Mouse (Mus musculus) megakaryocyte, embryonic 14.5 days (primary cell): Measurements from ENCODE around the gene Rps2. TPM values are rescaled to one million over a fixed set of nuclear protein-coding genes. Genes with fewer than 3 reads are reported as not detected.
A peak's percentile ranks its signal among the peaks of the same experiment; 100 is the strongest.

Source experiments
- H3K27me3 ChIP-seq: replicated peaks from 2 replicates; pipeline ENCODE3; 2012; ENCODE audit warnings: inconsistent platforms
- H3K36me3 ChIP-seq: replicated peaks from 2 replicates; pipeline ENCODE3; 2012; ENCODE audit warnings: low read length, inconsistent platforms, mixed read lengths
- H3K4me1 ChIP-seq: 2 replicates; pipeline ENCODE4 v1.6.1; 2012; ENCODE audit warnings: inconsistent platforms
- H3K4me3 ChIP-seq: replicated peaks from 2 replicates; pipeline ENCODE3; 2012; ENCODE audit warnings: moderate library complexity, mild to moderate bottlenecking, inconsistent platforms
- H3K9me3 ChIP-seq: 2 replicates; pipeline ENCODE4 v1.6.1; 2012; ENCODE audit warnings: inconsistent platforms
- FLI1 ChIP-seq: IDR thresholded peaks from 2 replicates; pipeline ENCODE4 v1.6.1; 2012; ENCODE audit warnings: low read length, inconsistent platforms, mixed read lengths
- GATA1 ChIP-seq: IDR thresholded peaks from 3 replicates; pipeline ENCODE4 v1.6.1; 2012; ENCODE audit warnings: mixed read lengths, low read length, inconsistent platforms, borderline replicate concordance
- polyA plus RNA-seq: library from polyadenylated mRNA; stranded (reverse); fragments of >175 nt; gene quantifications from 2 replicates; pipeline ENCODE4 v1.2.3, GENCODE M21; 2012; ENCODE audit warnings: low replicate concordance; ENCODE audit not compliant: insufficient read depth

The Rps2 gene
- polyA plus RNA-seq, 1 experiment: 1,069 TPM

- no peak for TF ChIP-seq FLI1
- TF ChIP-seq GATA1: no peak
- Histone ChIP-seq H3K36me3 (peaks cover 10% of the 10 kb centered on the region), H3K9me3 (no peaks in the 10 kb centered on the region), H3K4me3 (peak overlapping the region; percentile 81), H3K27me3 (peaks cover 52% of the 10 kb centered on the region), H3K4me1 (peaks cover 38% of the 10 kb centered on the region)
These were observed 31.4 kb upstream of the Rps2 start for GRCm38 (mm10) chr17:24686514-24686913.

DNA sequence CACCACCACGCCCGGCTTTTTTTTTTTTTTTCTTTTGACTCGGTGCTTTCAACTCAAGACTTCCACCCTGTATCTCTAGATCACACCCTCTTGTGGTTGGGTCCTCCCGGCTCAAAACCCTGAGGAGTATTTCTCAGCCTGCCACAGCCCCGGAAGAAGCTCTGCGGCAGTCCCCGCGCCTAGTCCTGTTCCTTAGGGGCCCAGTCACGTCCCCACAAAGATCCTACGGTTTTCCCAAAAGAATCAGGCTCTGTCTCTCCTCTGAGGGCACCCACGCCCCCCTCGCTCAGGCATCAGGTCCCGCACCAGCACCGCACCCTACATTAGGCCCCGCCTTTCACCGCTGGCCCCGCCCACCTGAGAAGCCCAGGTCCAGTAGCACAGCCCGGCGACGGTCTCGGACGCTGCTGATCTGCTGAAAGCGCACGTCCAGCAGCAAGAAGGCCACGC is 30.7 kb upstream of the Rps2 start:
- no peak for TF ChIP-seq FLI1
- TF ChIP-seq GATA1: no peak
- H3K9me3 ChIP-seq: no peaks in the 10 kb centered on the region
- peaks cover 5% of the 10 kb centered on the region for H3K36me3 ChIP-seq
- peaks cover 52% of the 10 kb centered on the region for H3K27me3 ChIP-seq
- H3K4me1 ChIP-seq: peaks cover 41% of the 10 kb centered on the region
- H3K4me3 ChIP-seq: peak overlapping the region; percentile 90

GRCm38 (mm10) chr17:24687599-24687998 is 30.3 kb upstream of the Rps2 start:
- Histone ChIP-seq H3K9me3 (no peaks in the 10 kb centered on the region), H3K4me1 (peaks cover 46% of the 10 kb centered on the region), H3K4me3 (peak overlapping the region; percentile 90), H3K36me3 (peaks cover 6% of the 10 kb centered on the region), H3K27me3 (peaks cover 52% of the 10 kb centered on the region)
- no peak for TF ChIP-seq GATA1
- TF ChIP-seq FLI1: no peak

DNA sequence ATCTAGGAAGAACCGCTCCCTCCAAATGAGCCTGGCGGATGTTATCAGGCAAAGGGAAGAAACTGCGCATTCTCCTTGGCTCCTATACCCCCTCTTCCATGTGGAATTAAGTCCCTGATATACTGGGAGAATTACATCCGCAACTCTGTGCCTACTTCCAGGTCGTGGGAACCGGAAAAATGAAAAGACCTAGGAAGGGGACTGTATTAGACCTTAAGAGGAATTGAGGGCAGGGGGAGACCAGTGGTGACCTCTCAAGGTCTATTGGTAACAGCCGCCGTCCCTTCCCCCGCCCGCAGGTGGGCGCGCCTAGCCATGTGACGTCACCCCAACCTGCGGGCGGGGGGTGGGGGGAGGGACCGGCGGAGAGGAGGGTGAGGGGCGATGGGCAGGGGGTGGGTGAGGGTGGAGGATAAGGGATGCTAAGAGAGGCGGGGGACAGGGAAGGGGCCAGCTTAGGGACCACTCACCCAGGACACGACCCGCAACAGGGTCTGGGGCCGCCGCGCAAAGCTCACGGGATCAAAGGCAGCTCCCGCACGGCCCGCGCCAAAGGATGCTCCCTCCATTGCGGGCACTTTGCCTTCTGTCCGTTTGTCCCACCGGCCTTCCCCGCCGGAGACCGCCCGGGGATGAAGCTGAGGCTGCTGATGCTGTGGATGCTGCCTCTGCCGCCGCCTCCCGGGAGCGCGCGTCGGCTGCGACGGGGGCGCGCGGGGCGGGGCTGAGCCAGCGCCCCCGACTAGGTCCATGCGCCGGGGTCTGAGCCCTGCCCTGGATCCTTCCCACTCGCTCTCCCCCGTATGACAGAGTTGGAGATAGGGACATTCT is 28.4 kb upstream of the Rps2 start, which contains the start of gene Syngr3:
Syngr3 (minus strand) TSS at position 705 of the 831 bp plus-strand sequence.
- Histone ChIP-seq H3K4me1 (peaks cover 59% of the 10 kb centered on the region), H3K9me3 (no peaks in the 10 kb centered on the region), H3K4me3 (peak within 1 kb of the TSS; percentile 83), H3K27me3 (peaks cover 52% of the 10 kb centered on the region), H3K36me3 (peaks cover 19% of the 10 kb centered on the region)
- TF ChIP-seq GATA1 (no peak), FLI1 (no peak)

- Histone ChIP-seq H3K9me3 (no peaks in the 10 kb centered on the region), H3K27me3 (peaks cover 36% of the 10 kb centered on the region), H3K36me3 (peaks cover 20% of the 10 kb centered on the region), H3K4me3 (peak overlapping the region; percentile 42), H3K4me1 (peaks cover 70% of the 10 kb centered on the region)
- TF ChIP-seq FLI1: no peak
- no peak for TF ChIP-seq GATA1
These were observed 25.5 kb upstream of the Rps2 start for GRCm38 (mm10) chr17:24692385-24692784.

GRCm38 (mm10) chr17:24695326-24696010 is 22.4 kb upstream of the Rps2 start:
- H3K36me3 ChIP-seq: peaks cover 37% of the 10 kb centered on the region
- H3K9me3 ChIP-seq: no peaks in the 10 kb centered on the region
- peaks cover 6% of the 10 kb centered on the region for H3K27me3 ChIP-seq
- TF ChIP-seq GATA1: no peak
- TF ChIP-seq FLI1: no peak
- H3K4me1 ChIP-seq: peaks cover 53% of the 10 kb centered on the region
- H3K4me3 ChIP-seq: peak overlapping the region; percentile 99

DNA sequence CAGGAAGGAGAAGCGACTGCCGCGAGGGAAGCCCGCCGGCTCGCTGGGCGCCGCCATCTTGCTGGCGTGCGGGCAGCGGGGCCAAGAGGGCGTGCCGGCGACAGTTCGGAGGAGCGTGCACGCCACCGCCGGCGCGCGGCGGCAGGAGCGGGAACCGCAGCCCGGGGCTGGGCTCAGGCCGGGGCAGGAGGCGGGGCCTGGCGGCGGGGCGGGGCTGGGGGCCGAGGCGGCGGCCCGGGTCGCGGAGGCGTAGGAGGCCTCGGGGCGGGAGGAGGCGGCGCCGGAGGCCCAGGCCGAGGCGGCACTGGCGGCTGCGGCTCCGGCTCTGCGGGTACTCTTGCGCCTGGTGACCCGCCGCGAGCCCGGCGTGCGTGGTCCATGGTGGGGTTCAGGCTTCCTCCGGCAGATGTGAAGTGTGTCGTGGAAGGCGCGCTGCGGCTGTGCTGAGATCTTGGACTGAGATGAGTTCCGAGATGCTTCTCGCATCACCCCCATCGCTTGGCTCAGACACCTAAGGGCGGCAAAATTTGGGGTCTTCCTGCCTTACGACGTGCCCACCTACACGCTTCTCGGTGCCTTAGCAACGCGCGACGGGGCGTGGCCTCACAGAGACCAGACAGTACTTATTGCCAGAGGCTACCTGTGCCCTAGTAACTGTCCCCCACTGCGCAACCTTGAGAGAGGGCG is 21.8 kb upstream of the Rps2 start, which contains the start of the genes Gfer and Noxo1:
Gfer (minus strand) TSS at position 146 of the 687 bp plus-strand sequence.
Noxo1 (plus strand) TSS at position 224 of the 687 bp plus-strand sequence.
- TF ChIP-seq FLI1 (no peak), GATA1 (no peak)
- no peaks in the 10 kb centered on the region for H3K27me3 ChIP-seq
- H3K4me3 ChIP-seq: peak within 1 kb of the TSS; percentile 99
- no peaks in the 10 kb centered on the region for H3K9me3 ChIP-seq
- H3K36me3 ChIP-seq: peaks cover 44% of the 10 kb centered on the region
- peaks cover 53% of the 10 kb centered on the region for H3K4me1 ChIP-seq

DNA sequence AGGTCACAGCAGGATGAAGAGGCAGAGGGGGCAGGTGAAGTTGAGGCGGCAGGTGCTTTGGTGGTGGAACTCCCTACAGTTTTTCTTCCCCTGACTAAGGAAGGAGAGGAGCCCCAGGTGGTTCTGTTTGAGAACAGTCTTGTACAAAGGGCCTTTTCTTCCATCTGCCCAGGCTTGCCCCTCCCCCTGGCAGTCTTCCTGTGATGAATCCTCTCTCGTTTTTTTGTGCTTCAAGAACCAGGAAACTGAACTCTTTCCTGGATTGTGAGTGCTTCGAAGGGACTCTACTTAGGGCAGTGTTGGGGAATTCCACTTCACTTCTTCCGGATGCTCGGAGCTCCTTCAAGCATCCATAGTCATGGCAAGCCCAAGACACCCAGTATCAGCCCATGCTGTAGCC is 19.9 kb upstream of the Rps2 start:
- Histone ChIP-seq H3K4me3 (no peak overlapping the region), H3K27me3 (no peaks in the 10 kb centered on the region), H3K9me3 (no peaks in the 10 kb centered on the region), H3K36me3 (peaks cover 51% of the 10 kb centered on the region), H3K4me1 (peaks cover 41% of the 10 kb centered on the region)
- TF ChIP-seq GATA1: no peak
- TF ChIP-seq FLI1: no peak

DNA sequence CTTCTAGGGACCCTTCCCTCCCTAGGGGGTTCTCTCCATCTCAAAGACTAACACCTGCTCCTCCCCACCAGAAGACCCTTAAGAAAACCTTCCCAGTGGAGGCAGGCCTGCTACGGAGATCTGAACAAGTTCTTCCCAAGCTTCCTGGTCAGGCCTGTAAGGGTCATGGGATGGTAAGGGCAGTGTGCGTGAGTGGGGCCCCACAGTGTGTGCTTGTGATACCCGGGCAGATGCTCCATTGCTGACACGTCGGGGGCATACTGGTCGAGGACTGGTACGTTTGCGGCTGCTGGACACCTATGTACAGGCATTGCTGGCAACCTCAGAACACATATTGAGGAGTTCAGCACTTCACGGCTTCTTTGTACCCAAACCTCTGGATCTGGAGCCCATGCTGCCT is 19.2 kb upstream of the Rps2 start:
- peaks cover 49% of the 10 kb centered on the region for H3K36me3 ChIP-seq
- peaks cover 37% of the 10 kb centered on the region for H3K4me1 ChIP-seq
- no peaks in the 10 kb centered on the region for H3K9me3 ChIP-seq
- TF ChIP-seq GATA1: no peak
- no peak for TF ChIP-seq FLI1
- no peaks in the 10 kb centered on the region for H3K27me3 ChIP-seq
- no peak overlapping the region for H3K4me3 ChIP-seq
